Mouse (Mus musculus) retina, adult 2 months (tissue): Measurements from ENCODE around the gene Ube2r2.
A peak's percentile ranks its signal among the peaks of the same experiment; 100 is the strongest.

ENCODE experiments used
- DNase-seq: peaks from one replicate; pipeline ENCODE4 v3.0.0-alpha.2; 2012; ENCODE audit warnings: low read depth, low spot score

Gene Ube2r2

GRCm38 (mm10) chr4:41135711-41136453, at the start of gene Ube2r2:
Gene Ube2r2 (plus strand): TSS chr4:41135743.
- DNase-seq = peak; percentile 49

GRCm38 (mm10) chr4:41086947-41087346, 48.6 kb upstream of the Ube2r2 start:
- no peak for DNase-seq

GRCm38 (mm10) chr4:41087459-41088298, 47.9 kb upstream of the Ube2r2 start:
- no peak for DNase-seq

- no peak for DNase-seq
These were observed 46.4 kb upstream of the Ube2r2 start for GRCm38 (mm10) chr4:41089189-41089588.

- DNase-seq = no peak
These were observed 45.8 kb upstream of the Ube2r2 start for GRCm38 (mm10) chr4:41089705-41090104.

- no peak for DNase-seq
These were observed 44.2 kb upstream of the Ube2r2 start for GRCm38 (mm10) chr4:41091391-41091790.

- DNase-seq = no peak
These were observed 42.6 kb upstream of the Ube2r2 start for GRCm38 (mm10) chr4:41092958-41093357.

- DNase-seq = no peak
These were observed 41.2 kb upstream of the Ube2r2 start for GRCm38 (mm10) chr4:41094361-41094760.

- no peak for DNase-seq
These were observed 39.4 kb upstream of the Ube2r2 start for GRCm38 (mm10) chr4:41096169-41096568.

GRCm38 (mm10) chr4:41096794-41097193, 38.7 kb upstream of the Ube2r2 start:
- DNase-seq = no peak

- no peak for DNase-seq
These were observed 38.2 kb upstream of the Ube2r2 start for GRCm38 (mm10) chr4:41097381-41097780.

- DNase-seq = no peak
These were observed 37.5 kb upstream of the Ube2r2 start, which contains the start of gene Aqp3 for GRCm38 (mm10) chr4:41097871-41098576. Gene Aqp3 (minus strand): TSS chr4:41098183.

GRCm38 (mm10) chr4:41098577-41098951, 37.0 kb upstream of the Ube2r2 start:
- no peak for DNase-seq

GRCm38 (mm10) chr4:41100986-41101385, 34.6 kb upstream of the Ube2r2 start:
- DNase-seq = no peak

- no peak for DNase-seq
These were observed 32.6 kb upstream of the Ube2r2 start for GRCm38 (mm10) chr4:41102901-41103300.

GRCm38 (mm10) chr4:41107440-41107839, 28.1 kb upstream of the Ube2r2 start:
- DNase-seq = no peak

- no peak for DNase-seq
These were observed 26.7 kb upstream of the Ube2r2 start for GRCm38 (mm10) chr4:41108717-41109425.

GRCm38 (mm10) chr4:41114358-41115070, 21.0 kb upstream of the Ube2r2 start:
- no peak for DNase-seq

GRCm38 (mm10) chr4:41115074-41115473, 20.5 kb upstream of the Ube2r2 start:
- no peak for DNase-seq

- no peak for DNase-seq
These were observed 19.8 kb upstream of the Ube2r2 start for GRCm38 (mm10) chr4:41115793-41116192.

GRCm38 (mm10) chr4:41116817-41117216, 18.7 kb upstream of the Ube2r2 start:
- no peak for DNase-seq
